Mouse (Mus musculus) urinary bladder, postnatal 25 days (tissue): Measurements from ENCODE around the gene Fem1a.

Experiments
- DNase-seq: peaks from one replicate; pipeline ENCODE4 v3.0.0; 2022; ENCODE audit warnings: low spot score

Gene Fem1a

GRCm38 (mm10) chr17:56256239-56256881 lies at the start of gene Fem1a:
Fem1a (plus strand) TSS chr17:56256810.
- DNase-seq: peak; percentile 68

GRCm38 (mm10) chr17:56206986-56207674 lies 49.5 kb upstream of the Fem1a start:
- DNase-seq: no peak

- DNase-seq: no peak
Measured at GRCm38 (mm10) chr17:56207963-56208530, 48.6 kb upstream of the Fem1a start.

- no peak for DNase-seq
Measured at GRCm38 (mm10) chr17:56208821-56209220, 47.8 kb upstream of the Fem1a start.

- DNase-seq: no peak
Measured at GRCm38 (mm10) chr17:56211090-56211489, 45.5 kb upstream of the Fem1a start.

GRCm38 (mm10) chr17:56212676-56213075 lies 43.9 kb upstream of the Fem1a start:
- DNase-seq: no peak

GRCm38 (mm10) chr17:56214229-56214628 lies 42.4 kb upstream of the Fem1a start:
- DNase-seq: no peak

- no peak for DNase-seq
Measured at GRCm38 (mm10) chr17:56217670-56218069, 38.9 kb upstream of the Fem1a start.

GRCm38 (mm10) chr17:56218377-56219191 lies 38.0 kb upstream of the Fem1a start, which contains the start of gene Dpp9:
Dpp9 (minus strand) TSS chr17:56218905.
- DNase-seq: peak; percentile 76

- DNase-seq: no peak
Measured at GRCm38 (mm10) chr17:56219251-56219650, 37.4 kb upstream of the Fem1a start.

- DNase-seq: peak; percentile 35
Measured at GRCm38 (mm10) chr17:56219805-56220204, 36.8 kb upstream of the Fem1a start.

- DNase-seq: no peak
Measured at GRCm38 (mm10) chr17:56224916-56225315, 31.7 kb upstream of the Fem1a start.

GRCm38 (mm10) chr17:56226566-56226965 lies 30.0 kb upstream of the Fem1a start:
- DNase-seq: no peak

GRCm38 (mm10) chr17:56229943-56230342 lies 26.7 kb upstream of the Fem1a start:
- DNase-seq: no peak

GRCm38 (mm10) chr17:56233389-56233788 lies 23.2 kb upstream of the Fem1a start:
- DNase-seq: no peak

GRCm38 (mm10) chr17:56233818-56234469 lies 22.7 kb upstream of the Fem1a start:
- DNase-seq: no peak

GRCm38 (mm10) chr17:56241541-56242401 lies 14.8 kb upstream of the Fem1a start:
- peak; percentile 88 for DNase-seq

- DNase-seq: no peak
Measured at GRCm38 (mm10) chr17:56245608-56246007, 11.0 kb upstream of the Fem1a start.

- DNase-seq: peak; percentile 59
Measured at GRCm38 (mm10) chr17:56251136-56251829, 5.3 kb upstream of the Fem1a start.

GRCm38 (mm10) chr17:56254695-56255094 lies 1.9 kb upstream of the Fem1a start:
- DNase-seq: no peak
